Mouse (Mus musculus) heart, postnatal 0 days (tissue): ENCODE measurements around the gene Olfr281. TPM values are rescaled to one million over a fixed set of nuclear protein-coding genes. Genes with fewer than 3 reads are reported as not detected.

ENCODE experiments used
- ATAC-seq: fragments of 200-750 bp; cut with Nextera tagmentation; 2 replicates; pipeline ENCODE4 v1.8.0; 2017; ENCODE audit warnings: low read depth, moderate number of reproducible peaks, moderate library complexity; ENCODE audit not compliant: insufficient read depth
- DNase-seq: peaks from one replicate; pipeline ENCODE4 v3.0.0-alpha.2; 2016; ENCODE audit warnings: low spot score
- H3K27ac ChIP-seq: fragments of 300-500 bp; sonication (generic); 2 replicates; pipeline ENCODE4 v1.5.1; 2014; ENCODE audit warnings: low read depth, mild to moderate bottlenecking
- H3K27me3 ChIP-seq: fragments of 300-500 bp; sonication (generic); 2 replicates; pipeline ENCODE4 v1.6.1; 2014; ENCODE audit warnings: low read length, mixed read lengths; ENCODE audit not compliant: control insufficient read depth, insufficient read depth
- H3K36me3 ChIP-seq: fragments of 300-500 bp; sonication (generic); replicated peaks from 2 replicates; pipeline ENCODE4 v1.6.1; 2014; ENCODE audit warnings: low read length, mixed read lengths; ENCODE audit not compliant: control insufficient read depth, insufficient read depth
- H3K4me1 ChIP-seq: fragments of 300-500 bp; sonication (generic); 2 replicates; pipeline ENCODE4 v1.6.1; 2014; ENCODE audit warnings: antibody characterized with exemption; ENCODE audit not compliant: control insufficient read depth, insufficient read depth
- H3K4me2 ChIP-seq: fragments of 300-500 bp; sonication (generic); 2 replicates; pipeline ENCODE4 v1.6.1; 2014; ENCODE audit warnings: low read depth, mild to moderate bottlenecking, low read length, moderate library complexity
- H3K4me3 ChIP-seq: fragments of 300-500 bp; sonication (generic); 2 replicates; pipeline ENCODE4 v1.5.1; 2014; ENCODE audit warnings: low read depth, low read length
- H3K9ac ChIP-seq: fragments of 300-500 bp; sonication (generic); replicated peaks from 2 replicates; pipeline ENCODE4 v1.6.1; 2014; ENCODE audit warnings: low read depth, low read length, mixed read lengths
- H3K9me3 ChIP-seq: fragments of 300-500 bp; sonication (generic); replicated peaks from 2 replicates; pipeline ENCODE4 v1.6.1; 2016; ENCODE audit warnings: low read length; ENCODE audit not compliant: control insufficient read depth
- CTCF ChIP-seq: IDR thresholded peaks from 2 replicates; pipeline ENCODE4 v1.5.1; 2016; ENCODE audit warnings: antibody characterized with exemption, control low read depth, low read depth
- EP300 ChIP-seq: IDR thresholded peaks from 2 replicates; pipeline ENCODE4 v1.6.1; 2016; ENCODE audit warnings: antibody characterized with exemption, low read depth
- WGBS: fragments of 180-500 bp; shearing (Covaris S2); extraction: QIAGEN DNeasy Blood & Tissue Kit; methylation state at CpG from one replicate; pipeline ENCODE4 v1.1.7; 2014; 5-methylcytosine and 5-hydroxymethylcytosine counted together
- polyA plus RNA-seq: library from polyadenylated mRNA; unstranded; fragments of >200 nt; fragmentation: Nextera tagmentation; extraction: Ambion mirVana; gene quantifications from 2 replicates; pipeline ENCODE4 v1.2.1, GENCODE M21; 2015
- total RNA-seq: library from RNA; depleted of rRNA; stranded (reverse); fragments of >200 nt; gene quantifications from 2 replicates; pipeline ENCODE4 v1.2.3, GENCODE M21; 2014; ENCODE audit warnings: low replicate concordance; rRNA removed

Gene Olfr281
- total and polyA plus RNA-seq, 2 experiments from 2014 or later, result not detected

GRCm38 (mm10) chr15:98507321-98507720 is 54.9 kb downstream of the Olfr281 start:
- H3K36me3 ChIP-seq, result no peaks in the 10 kb centered on the region
- WGBS, result 89% methylated on average over 6 of the region's 6 CpGs
- no peaks in the 10 kb centered on the region for H3K27me3 ChIP-seq
- TF ChIP-seq CTCF (no peak), EP300 (no peak)
- no peak overlapping the region for H3K27ac ChIP-seq
- no peaks in the 10 kb centered on the region for H3K9me3 ChIP-seq
- ATAC-seq, result no peak
- no peaks in the 10 kb centered on the region for H3K4me1 ChIP-seq
- H3K4me3 ChIP-seq, result no peak overlapping the region
- no peak overlapping the region for H3K4me2 ChIP-seq
- H3K9ac ChIP-seq, result no peak overlapping the region
- DNase-seq, result no peak

GRCm38 (mm10) chr15:98509387-98509786 is 57.0 kb downstream of the Olfr281 start:
- DNase-seq (no peak), ATAC-seq (no peak)
- H3K27ac ChIP-seq, result no peak overlapping the region
- no peak overlapping the region for H3K4me3 ChIP-seq
- TF ChIP-seq EP300, result no peak
- no peak for TF ChIP-seq CTCF
- no peaks in the 10 kb centered on the region for H3K9me3 ChIP-seq
- no peak overlapping the region for H3K9ac ChIP-seq
- WGBS, result 54% methylated on average over 2 of the region's 2 CpGs
- no peaks in the 10 kb centered on the region for H3K27me3 ChIP-seq
- H3K4me2 ChIP-seq, result no peak overlapping the region
- H3K4me1 ChIP-seq, result peaks cover 9% of the 10 kb centered on the region
- no peaks in the 10 kb centered on the region for H3K36me3 ChIP-seq

Other genes with a start within 250 kb of the Olfr281 start
- gene Gm44579, start 231.6 kb upstream of the Olfr281 start, total RNA-seq, result not detected in 2 replicates
- not detected in 2 replicates for gene Gm44579, start 231.6 kb upstream of the Olfr281 start, polyA plus RNA-seq
- not detected in 2 replicates for gene Olfr287, start 231.5 kb upstream of the Olfr281 start, total RNA-seq
- gene Olfr287, start 231.5 kb upstream of the Olfr281 start, polyA plus RNA-seq, result not detected in 2 replicates
- not detected in 2 replicates for gene Olfr286, start 218.1 kb upstream of the Olfr281 start, total RNA-seq
- gene Olfr286, start 218.1 kb upstream of the Olfr281 start, polyA plus RNA-seq, result not detected in 2 replicates
- not detected in 2 replicates for gene H1fnt, start 195.3 kb upstream of the Olfr281 start, total RNA-seq
- gene H1fnt, start 195.3 kb upstream of the Olfr281 start, polyA plus RNA-seq, result not detected in 2 replicates
- 2.3 and 3.6 TPM in 2 replicates for gene Zfp641, start 156.4 kb upstream of the Olfr281 start, total RNA-seq
- gene Zfp641, start 156.4 kb upstream of the Olfr281 start, polyA plus RNA-seq, result 1.5 and 1.6 TPM in 2 replicates
- not detected in 2 replicates for gene Olfr285, start 135.2 kb upstream of the Olfr281 start, total RNA-seq
- gene Olfr285, start 135.2 kb upstream of the Olfr281 start, polyA plus RNA-seq, result not detected in 2 replicates
- gene Olfr284, start 111.6 kb upstream of the Olfr281 start, total RNA-seq, result not detected in 2 replicates
- gene Olfr284, start 111.6 kb upstream of the Olfr281 start, polyA plus RNA-seq, result not detected in 2 replicates
- not detected in 2 replicates for gene Olfr283, start 71.6 kb upstream of the Olfr281 start, total RNA-seq
- not detected in 2 replicates for gene Olfr283, start 71.6 kb upstream of the Olfr281 start, polyA plus RNA-seq
- gene Olfr282, start 21.4 kb upstream of the Olfr281 start, total RNA-seq, result not detected in 2 replicates
- gene Olfr282, start 21.4 kb upstream of the Olfr281 start, polyA plus RNA-seq, result not detected in 2 replicates
- not detected in 2 replicates for gene OR5BS1P, start 17.3 kb downstream of the Olfr281 start, total RNA-seq
- not detected in 2 replicates for gene OR5BS1P, start 17.3 kb downstream of the Olfr281 start, polyA plus RNA-seq
- not detected in 2 replicates for gene Lalba, start 30.1 kb downstream of the Olfr281 start, total RNA-seq
- gene Lalba, start 30.1 kb downstream of the Olfr281 start, polyA plus RNA-seq, result 0.26 and 0.36 TPM in 2 replicates
- gene Olfr279, start 39.8 kb downstream of the Olfr281 start, total RNA-seq, result not detected in 2 replicates
- not detected in 2 replicates for gene Olfr279, start 39.8 kb downstream of the Olfr281 start, polyA plus RNA-seq
- 58.7 and 62.3 TPM in 2 replicates for gene Kansl2, start 81.7 kb downstream of the Olfr281 start, total RNA-seq
- gene Kansl2, start 81.7 kb downstream of the Olfr281 start, polyA plus RNA-seq, result 60.7 and 73.1 TPM in 2 replicates
- 20.0 and 32.8 TPM in 2 replicates for gene Ccnt1, start 118.3 kb downstream of the Olfr281 start, total RNA-seq
- gene Ccnt1, start 118.3 kb downstream of the Olfr281 start, polyA plus RNA-seq, result 21.4 and 22.3 TPM in 2 replicates
- not detected in 2 replicates for gene 4930415O20Rik, start 118.4 kb downstream of the Olfr281 start, total RNA-seq
- 0.30 TPM in 1 of 2 replicates, not detected in the other for gene 4930415O20Rik, start 118.4 kb downstream of the Olfr281 start, polyA plus RNA-seq
- 200 and 216 TPM in 2 replicates for gene Adcy6, start 157.5 kb downstream of the Olfr281 start, total RNA-seq
- 29.2 and 33.5 TPM in 2 replicates for gene Adcy6, start 157.5 kb downstream of the Olfr281 start, polyA plus RNA-seq
- 15.6 and 19.4 TPM in 2 replicates for gene Cacnb3, start 178.3 kb downstream of the Olfr281 start, total RNA-seq
- 5.7 and 6.1 TPM in 2 replicates for gene Cacnb3, start 178.3 kb downstream of the Olfr281 start, polyA plus RNA-seq
- gene Ddx23, start 210.3 kb downstream of the Olfr281 start, total RNA-seq, result 25.1 and 32.7 TPM in 2 replicates
- gene Ddx23, start 210.3 kb downstream of the Olfr281 start, polyA plus RNA-seq, result 11.8 and 12.9 TPM in 2 replicates
- gene Rnd1, start 224.9 kb downstream of the Olfr281 start, total RNA-seq, result 7.1 and 13.0 TPM in 2 replicates
- gene Rnd1, start 224.9 kb downstream of the Olfr281 start, polyA plus RNA-seq, result 1.0 and 1.1 TPM in 2 replicates